Mouse (Mus musculus) intestine, postnatal 0 days (tissue): ENCODE results near the gene Hes3. TPM values are rescaled to one million over a fixed set of nuclear protein-coding genes. Genes with fewer than 3 reads are reported as not detected.

Experiments used
- ATAC-seq: fragments of 200-750 bp; cut with Nextera tagmentation; 2 replicates; pipeline ENCODE4 v1.8.0; 2017; ENCODE audit warnings: mild to moderate bottlenecking, moderate TSS enrichment, moderate library complexity
- H3K27ac ChIP-seq: fragments of 300-500 bp; sonication (generic); 2 replicates; pipeline ENCODE4 v1.5.1; 2014; ENCODE audit warnings: mild to moderate bottlenecking, low read depth, low read length, moderate library complexity
- H3K27me3 ChIP-seq: fragments of 300-500 bp; sonication (generic); replicated peaks from 2 replicates; pipeline ENCODE4 v1.6.1; 2014; ENCODE audit warnings: low read length, mixed read lengths; ENCODE audit not compliant: control insufficient read depth, insufficient read depth
- H3K36me3 ChIP-seq: fragments of 300-500 bp; sonication (generic); 2 replicates; pipeline ENCODE4 v1.6.1; 2014; ENCODE audit warnings: mild to moderate bottlenecking, moderate library complexity; ENCODE audit not compliant: control insufficient read depth, insufficient read depth
- H3K4me1 ChIP-seq: fragments of 300-500 bp; sonication (generic); replicated peaks from 2 replicates; pipeline ENCODE4 v1.6.1; 2014; ENCODE audit warnings: antibody characterized with exemption, low read length, mixed read lengths; ENCODE audit not compliant: control insufficient read depth, insufficient read depth
- H3K4me2 ChIP-seq: fragments of 300-500 bp; sonication (generic); replicated peaks from 2 replicates; pipeline ENCODE4 v1.6.1; 2014; ENCODE audit warnings: low read depth, mild to moderate bottlenecking, moderate library complexity
- H3K4me3 ChIP-seq: fragments of 300-500 bp; sonication (generic); 2 replicates; pipeline ENCODE4 v1.5.1; 2014; ENCODE audit warnings: low read depth, low read length
- H3K9ac ChIP-seq: fragments of 300-500 bp; sonication (generic); 2 replicates; pipeline ENCODE4 v1.6.1; 2014; ENCODE audit warnings: mild to moderate bottlenecking, low read depth, low read length
- H3K9me3 ChIP-seq: fragments of 300-500 bp; sonication (generic); 2 replicates; pipeline ENCODE4 v1.6.1; 2016; ENCODE audit warnings: mixed run types; ENCODE audit not compliant: control insufficient read depth
- CTCF ChIP-seq: sonication (generic); IDR thresholded peaks from 2 replicates; pipeline ENCODE4 v1.5.1; 2016; ENCODE audit warnings: low read depth, mild to moderate bottlenecking, control low read depth, antibody characterized with exemption, moderate library complexity
- WGBS: fragments of 180-500 bp; shearing (Covaris S2); extraction: QIAGEN DNeasy Blood & Tissue Kit; methylation state at CpG from one replicate; pipeline ENCODE4 v1.1.7; 2014; 5-methylcytosine and 5-hydroxymethylcytosine counted together
- polyA plus RNA-seq: library from polyadenylated mRNA; unstranded; fragments of >200 nt; fragmentation: Nextera tagmentation; extraction: Ambion mirVana; gene quantifications from 2 replicates; pipeline ENCODE4 v1.2.1, GENCODE M21; 2015

The Hes3 gene
- polyA plus RNA-seq, 1 experiment from 2014 or later, result not detected

GRCm38 (mm10) chr4:152296874-152297861, 5.7 kb upstream of the Hes3 start, which contains the start of gene Icmt:
Gene Icmt, plus strand, starts transcription at chr4:152297227.
- 0 out of 2 replicates have a peak, but pooled peaks have one; percentile 5 for TF ChIP-seq CTCF
- under 1% methylated on average over 119 of the region's 119 CpGs for WGBS
- peak within 1 kb of the TSS; percentile 86 for H3K9ac ChIP-seq
- H3K9me3 ChIP-seq, result no peaks in the 10 kb centered on the region
- peaks cover 16% of the 10 kb centered on the region; the same call in 1 of the 2 replicates for H3K36me3 ChIP-seq
- H3K4me3 ChIP-seq, result peak within 1 kb of the TSS; percentile 87
- peak; percentile 97 for ATAC-seq
- peaks cover 9% of the 10 kb centered on the region; the same call in 1 of the 2 replicates for H3K27me3 ChIP-seq
- H3K4me1 ChIP-seq, result peaks cover 5% of the 10 kb centered on the region
- peak within 1 kb of the TSS; percentile 98 for H3K4me2 ChIP-seq
- peak within 1 kb of the TSS; percentile 88 for H3K27ac ChIP-seq

DNA sequence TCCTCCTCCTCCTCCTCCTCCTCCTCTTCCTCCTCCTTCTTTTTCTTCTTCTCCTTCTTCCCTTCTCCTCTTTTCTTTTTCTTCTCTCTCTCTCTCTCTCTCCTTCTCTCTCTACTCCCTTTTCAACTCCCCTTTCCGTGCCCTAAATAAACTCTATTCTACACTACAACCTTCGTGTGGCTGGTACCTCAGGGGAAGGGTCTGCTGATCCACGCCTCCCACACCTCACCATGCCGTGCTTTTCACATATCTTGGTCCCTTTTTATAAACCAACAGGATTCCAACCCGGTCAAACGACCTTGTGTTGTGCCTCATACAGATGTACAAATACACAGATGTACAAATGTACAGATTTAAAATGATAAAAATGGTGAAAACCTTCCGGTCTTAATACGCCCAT, 4.9 kb upstream of the Hes3 start:
- no peak for TF ChIP-seq CTCF
- H3K4me1 ChIP-seq, result peaks cover 5% of the 10 kb centered on the region
- peak overlapping the region; percentile 87 for H3K4me3 ChIP-seq
- WGBS, result 8% methylated on average over 8 of the region's 8 CpGs
- H3K27ac ChIP-seq, result peak overlapping the region; percentile 64; the same call in 1 of the 2 replicates
- ATAC-seq, result no peak
- H3K9ac ChIP-seq, result peak overlapping the region; percentile 40; the same call in 1 of the 2 replicates
- H3K27me3 ChIP-seq, result peaks cover 17% of the 10 kb centered on the region
- peaks cover 13% of the 10 kb centered on the region; the same call in 1 of the 2 replicates for H3K36me3 ChIP-seq
- peak overlapping the region; percentile 73 for H3K4me2 ChIP-seq
- no peaks in the 10 kb centered on the region for H3K9me3 ChIP-seq

GRCm38 (mm10) chr4:152295916-152296315, 4.5 kb upstream of the Hes3 start:
- Histone ChIP-seq H3K27ac (no peak overlapping the region), H3K36me3 (0 out of 2 replicates have a peak, but pooled peaks cover 9% of the 10 kb centered on the region), H3K4me2 (no peak overlapping the region; the same call in 1 of the 2 replicates), H3K4me3 (no peak overlapping the region), H3K4me1 (peaks cover 5% of the 10 kb centered on the region), H3K9ac (no peak overlapping the region), H3K9me3 (no peaks in the 10 kb centered on the region), H3K27me3 (peaks cover 22% of the 10 kb centered on the region)
- no peak for ATAC-seq
- 18% methylated on average over 4 of the region's 4 CpGs for WGBS
- no peak for TF ChIP-seq CTCF

GRCm38 (mm10) chr4:152294188-152294929, 2.9 kb upstream of the Hes3 start:
- no peak overlapping the region for H3K27ac ChIP-seq
- H3K9ac ChIP-seq, result no peak overlapping the region
- H3K4me3 ChIP-seq, result no peak overlapping the region
- H3K4me1 ChIP-seq, result peaks cover 5% of the 10 kb centered on the region
- TF ChIP-seq CTCF, result peak; percentile 43
- 58% methylated on average over 10 of the region's 10 CpGs for WGBS
- no peaks in the 10 kb centered on the region; the same call in 1 of the 2 replicates for H3K36me3 ChIP-seq
- H3K27me3 ChIP-seq, result peaks cover 36% of the 10 kb centered on the region
- H3K4me2 ChIP-seq, result no peak overlapping the region
- H3K9me3 ChIP-seq, result no peaks in the 10 kb centered on the region
- no peak for ATAC-seq

GRCm38 (mm10) chr4:152292102-152292765, 772 bp upstream of the Hes3 start:
- Histone ChIP-seq H3K27ac (no peak overlapping the region), H3K4me1 (no peaks in the 10 kb centered on the region), H3K36me3 (no peaks in the 10 kb centered on the region; the same call in 1 of the 2 replicates), H3K4me2 (no peak overlapping the region), H3K4me3 (no peak overlapping the region), H3K9ac (no peak overlapping the region), H3K27me3 (peaks cover 51% of the 10 kb centered on the region), H3K9me3 (no peaks in the 10 kb centered on the region)
- ATAC-seq, result no peak
- WGBS, result 19% methylated on average over 12 of the region's 12 CpGs
- no peak for TF ChIP-seq CTCF
